Mouse (Mus musculus): ENCODE measurements around the gene Tmem190.
"Not testable (repeated sequence)": the region's sequence is repeated elsewhere in the genome, so short reads cannot be mapped to it uniquely, and the experiment has no call there.

Tmem190 gene

DNA sequence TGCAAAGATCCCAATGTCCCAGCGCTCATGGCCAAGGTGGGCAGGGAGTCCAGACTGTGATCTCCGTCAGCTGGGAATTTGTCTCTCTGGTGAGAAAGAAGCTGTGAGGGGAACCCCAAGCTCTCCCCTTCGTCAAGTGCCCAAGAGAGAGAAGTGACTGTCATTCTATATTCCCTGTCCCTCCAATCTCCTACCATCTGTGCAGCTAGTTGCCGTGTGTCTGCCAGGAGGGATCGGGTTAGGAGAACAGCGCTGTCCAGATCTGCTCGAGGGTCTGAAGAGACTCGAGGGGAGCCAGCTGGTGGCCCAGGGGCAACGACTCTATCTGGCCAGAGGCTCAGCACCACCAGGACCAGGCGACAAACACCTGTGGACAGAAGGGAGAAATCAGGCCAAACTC lies 6.6 kb upstream of the Tmem190 start:
- no peak for DNase-seq (ENCODE audit: low read depth, low spot score)

DNA sequence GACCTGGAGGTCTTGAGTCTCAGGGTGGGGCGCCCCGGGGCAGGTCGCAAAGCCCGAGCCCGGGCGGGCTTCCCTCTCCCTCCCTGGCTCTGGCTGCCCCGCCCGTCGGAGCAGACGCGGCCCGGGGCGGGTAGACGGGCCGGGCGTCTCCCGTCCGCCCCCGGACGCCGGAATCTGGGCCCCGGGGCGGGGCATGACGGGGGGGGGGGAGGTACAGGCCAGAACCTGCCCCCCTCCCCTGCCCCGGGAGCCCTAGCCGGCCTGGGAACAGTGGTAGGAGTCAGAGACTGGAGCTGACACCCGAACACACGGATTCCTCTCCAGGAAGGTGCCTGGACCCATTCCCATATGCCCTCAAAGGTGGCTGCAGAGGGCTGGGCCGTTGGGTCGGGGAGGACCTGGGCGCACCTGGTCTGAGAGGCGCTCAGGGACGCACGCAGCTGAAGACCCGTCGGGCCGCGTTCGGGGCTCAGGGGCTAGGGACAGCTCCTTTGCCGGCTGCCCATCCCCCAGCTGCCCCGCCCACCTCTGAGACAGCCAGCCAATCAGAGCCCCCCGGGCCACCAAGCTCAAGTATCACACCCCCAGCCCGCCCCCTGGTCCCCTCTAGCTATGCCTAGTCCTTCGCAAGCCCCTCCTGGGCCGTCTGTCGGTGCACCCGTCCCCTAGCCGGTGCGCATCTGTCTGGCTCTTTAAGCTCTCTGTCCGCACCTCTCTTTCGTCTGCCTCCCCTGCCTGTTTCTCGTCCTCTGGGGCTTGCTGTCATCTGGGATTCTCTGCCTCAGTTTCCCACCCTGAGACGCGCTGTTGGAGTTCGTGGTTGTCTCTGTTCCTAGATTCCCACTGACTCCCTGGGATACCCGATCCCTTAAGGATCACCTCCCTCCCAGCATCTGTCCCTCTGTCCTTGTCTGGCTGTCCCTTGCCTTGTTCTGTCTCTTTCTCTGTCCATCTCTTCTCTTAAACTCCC lies 5.6 kb upstream of the Tmem190 start:
- no peak for DNase-seq (ENCODE audit: low read depth, low spot score)

- no peak for DNase-seq (ENCODE audit: low read depth, low spot score)
These were observed 4.7 kb upstream of the Tmem190 start for GRCm38 (mm10) chr7:4777851-4778637.

DNA sequence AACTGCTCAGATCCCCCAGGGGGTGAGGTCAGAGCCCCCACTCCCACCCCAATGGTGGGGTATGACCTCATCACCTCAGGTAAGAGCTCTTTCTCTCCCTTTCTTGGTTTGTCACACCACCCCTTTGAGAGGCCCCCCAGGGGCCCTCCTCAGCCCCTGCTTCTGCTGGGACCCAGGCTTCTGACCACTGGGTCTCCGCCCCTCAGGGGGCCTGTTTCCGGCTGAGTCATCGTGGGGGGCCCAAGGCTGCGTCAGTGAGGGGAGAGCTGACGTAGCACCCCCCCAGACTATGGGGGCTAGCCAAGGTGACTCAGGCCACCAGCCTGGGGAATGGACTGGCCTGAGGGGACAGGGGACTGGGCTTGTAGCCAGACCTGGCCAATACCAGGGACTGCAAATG lies 2.8 kb upstream of the Tmem190 start:
- no peak for DNase-seq (ENCODE audit: low read depth, low spot score)

GRCm38 (mm10) chr7:4782130-4782529 lies 607 bp upstream of the Tmem190 start:
- DNase-seq (ENCODE audit: low read depth, low spot score) = no peak

DNA sequence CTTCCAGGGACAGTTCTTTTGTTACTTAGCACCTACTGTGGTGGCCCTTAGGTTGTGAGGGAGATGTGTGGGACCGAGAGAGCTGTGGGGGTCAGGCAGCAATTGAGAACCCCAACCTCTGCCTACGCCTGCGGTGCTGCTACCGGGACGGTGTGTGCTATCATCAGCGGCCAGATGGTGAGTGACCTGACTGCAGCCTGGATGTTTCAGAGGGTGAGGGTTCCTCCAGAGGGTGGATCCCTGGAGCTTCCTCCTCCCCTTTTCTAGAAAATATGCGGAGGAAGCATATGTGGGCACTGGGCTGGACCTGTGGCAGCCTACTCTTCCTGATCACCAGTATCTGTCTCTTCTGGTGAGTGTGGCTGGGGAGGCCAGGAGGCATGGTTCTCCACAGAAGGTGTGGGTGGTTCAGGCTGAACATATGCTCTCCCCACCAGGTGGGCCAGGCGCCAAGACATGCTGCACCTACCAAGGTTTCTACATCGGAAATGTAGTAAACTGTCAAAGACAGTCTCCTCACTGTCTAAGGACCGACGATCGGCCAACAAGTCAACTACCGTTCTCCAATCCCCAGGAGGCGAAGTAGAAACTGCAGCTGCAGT lies 1.0 kb downstream of the Tmem190 start:
- DNase-seq (ENCODE audit: low read depth, low spot score) = no peak

DNA sequence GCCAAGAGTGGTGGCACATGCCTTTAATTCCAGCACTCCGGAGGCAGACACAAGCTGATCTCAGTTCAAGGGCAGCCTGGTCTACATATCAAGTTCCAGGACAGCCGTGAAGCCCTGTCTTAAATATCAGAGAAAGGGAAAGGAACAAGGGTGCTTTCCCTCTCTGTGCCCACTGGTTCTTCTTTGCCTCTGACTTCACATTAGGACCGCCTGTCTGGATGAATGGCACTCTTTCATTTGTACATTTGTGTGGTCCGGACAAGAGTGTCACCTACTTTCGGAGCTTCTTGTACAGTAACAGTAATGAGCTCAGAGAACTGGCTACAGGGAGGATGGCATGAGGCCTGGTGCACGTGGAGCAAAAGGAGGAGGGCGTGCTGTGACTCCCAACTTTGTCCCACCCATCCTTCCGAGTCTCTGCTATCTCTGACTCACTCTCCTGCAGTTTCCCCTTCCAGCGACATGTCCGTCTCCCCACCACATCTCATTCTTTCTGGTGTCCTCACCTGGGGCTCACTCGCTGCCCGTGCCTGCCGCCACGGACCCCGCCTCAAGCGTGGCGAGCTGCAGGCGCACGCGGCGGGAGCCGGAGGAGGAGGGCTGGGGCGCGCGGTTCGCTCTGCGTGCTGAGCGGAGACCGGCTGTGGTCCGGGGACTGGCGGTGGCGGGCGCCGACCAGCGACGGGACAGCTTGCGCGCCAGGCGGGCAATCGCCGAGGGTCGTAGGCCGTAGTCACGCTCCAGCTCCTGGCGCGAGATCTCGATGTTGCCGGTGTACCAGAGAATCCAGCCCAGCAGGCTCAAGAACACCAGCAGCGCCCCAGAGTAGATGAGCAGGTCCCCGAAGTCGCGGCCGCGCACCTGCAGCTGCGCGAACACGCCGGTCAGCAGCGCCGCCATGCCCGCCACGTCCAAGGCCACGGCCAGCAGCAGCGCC lies 6.0 kb downstream of the Tmem190 start:
- DNase-seq (ENCODE audit: low read depth, low spot score) = no peak

DNA sequence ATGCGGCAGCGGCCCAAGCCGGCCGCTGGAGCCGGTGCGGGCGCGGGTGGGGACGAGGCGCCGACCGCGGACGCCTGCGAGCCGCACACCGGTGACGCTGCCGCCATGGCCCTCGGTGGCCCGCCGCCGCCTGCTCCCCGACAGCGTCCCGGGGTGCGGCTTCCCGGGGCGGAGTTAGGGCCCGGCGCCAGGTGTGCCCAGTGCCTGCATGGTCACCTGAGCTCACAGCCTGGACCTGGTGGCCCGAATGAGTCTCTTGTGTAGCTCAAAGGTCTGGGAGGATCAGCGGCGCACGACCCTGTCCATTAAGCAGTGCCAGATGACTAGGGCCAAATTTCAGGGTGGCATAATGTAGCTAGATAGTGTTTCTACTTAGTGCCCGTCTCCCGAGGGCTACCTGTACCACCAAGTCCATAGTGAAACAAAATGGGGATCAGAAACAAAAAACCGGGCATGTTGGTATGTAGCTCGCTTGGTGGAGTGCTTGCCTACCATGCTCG lies 6.7 kb downstream of the Tmem190 start, which contains the start of gene Tmem238:
Gene Tmem238 (minus strand): TSS at position 221 of the 500 bp plus-strand sequence.
- no peak for DNase-seq (ENCODE audit: low read depth, low spot score)

- peak; percentile 95 for DNase-seq (ENCODE audit: low read depth, low spot score)
These were observed 9.8 kb downstream of the Tmem190 start, which contains the start of gene Rpl28 for GRCm38 (mm10) chr7:4792278-4793212. TSS of gene Rpl28 (plus strand) at chr7:4792874.

DNA sequence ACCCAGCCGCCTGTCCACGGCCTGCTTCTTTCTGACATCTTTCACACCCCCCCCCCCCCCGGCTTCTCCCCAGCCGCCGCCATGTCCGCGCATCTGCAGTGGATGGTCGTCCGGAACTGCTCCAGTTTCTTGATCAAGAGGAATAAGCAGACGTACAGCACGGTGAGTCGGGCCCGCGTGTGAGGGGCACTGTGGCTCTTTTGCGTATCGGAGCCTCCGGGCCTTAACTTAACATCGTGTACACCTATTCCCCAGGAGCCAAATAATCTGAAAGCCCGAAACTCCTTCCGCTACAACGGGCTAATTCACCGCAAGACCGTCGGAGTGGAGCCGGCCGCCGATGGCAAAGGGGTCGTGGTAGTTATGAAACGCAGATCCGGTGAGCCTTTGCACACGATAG lies 10.5 kb downstream of the Tmem190 start:
- not testable (repeated sequence) for DNase-seq (ENCODE audit: low read depth, low spot score)

DNA sequence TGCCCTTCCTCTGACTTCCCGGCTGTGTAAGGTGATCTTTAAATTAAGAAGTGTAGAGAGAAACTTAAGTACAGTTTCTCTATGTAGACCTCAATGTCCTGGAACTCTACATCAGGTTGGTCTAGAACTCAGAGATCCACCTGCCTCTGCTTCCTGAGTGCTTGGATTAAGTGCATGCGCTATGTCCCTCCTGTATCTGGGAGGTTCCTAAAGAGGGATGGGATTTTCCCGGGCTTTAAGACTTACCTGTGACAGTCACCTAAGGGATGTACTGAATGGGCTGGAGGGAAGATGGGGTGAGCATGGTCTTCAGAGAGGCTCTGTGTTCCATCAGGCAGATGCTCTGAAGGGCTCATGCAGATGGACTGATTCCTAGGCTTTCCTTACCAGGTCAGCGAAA lies 10.9 kb downstream of the Tmem190 start:
- no peak for DNase-seq (ENCODE audit: low read depth, low spot score)

- DNase-seq (ENCODE audit: low read depth, low spot score) = no peak
These were observed 12.0 kb downstream of the Tmem190 start for GRCm38 (mm10) chr7:4794631-4795168.

- DNase-seq (ENCODE audit: low read depth, low spot score) = no peak
These were observed 13.2 kb downstream of the Tmem190 start for GRCm38 (mm10) chr7:4795767-4796433.

GRCm38 (mm10) chr7:4802247-4802646 lies 19.5 kb downstream of the Tmem190 start:
- DNase-seq (ENCODE audit: low read depth, low spot score) = no peak

- no peak for DNase-seq (ENCODE audit: low read depth, low spot score)
These were observed 24.0 kb downstream of the Tmem190 start for GRCm38 (mm10) chr7:4806716-4807115.

DNA sequence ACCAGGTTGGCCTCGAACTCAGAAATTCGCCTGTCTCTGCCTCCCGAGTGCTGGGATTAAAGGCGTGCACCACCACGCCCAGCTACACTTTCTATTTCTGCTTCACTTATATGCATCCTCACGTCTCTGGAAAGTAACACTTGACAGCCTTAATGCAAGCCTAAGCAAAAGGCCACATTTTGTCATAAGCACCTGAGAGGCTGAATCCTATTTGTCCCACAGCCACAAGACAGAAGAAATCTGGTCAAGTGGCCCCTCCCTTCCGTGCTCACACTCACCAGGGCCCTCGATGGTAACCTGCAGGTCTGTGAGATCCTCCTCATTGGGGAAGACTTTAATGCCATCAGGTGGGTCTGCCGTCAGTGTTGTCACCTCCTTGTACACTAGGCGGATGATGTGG lies 28.4 kb downstream of the Tmem190 start:
- DNase-seq (ENCODE audit: low read depth, low spot score) = not testable (repeated sequence)

DNA sequence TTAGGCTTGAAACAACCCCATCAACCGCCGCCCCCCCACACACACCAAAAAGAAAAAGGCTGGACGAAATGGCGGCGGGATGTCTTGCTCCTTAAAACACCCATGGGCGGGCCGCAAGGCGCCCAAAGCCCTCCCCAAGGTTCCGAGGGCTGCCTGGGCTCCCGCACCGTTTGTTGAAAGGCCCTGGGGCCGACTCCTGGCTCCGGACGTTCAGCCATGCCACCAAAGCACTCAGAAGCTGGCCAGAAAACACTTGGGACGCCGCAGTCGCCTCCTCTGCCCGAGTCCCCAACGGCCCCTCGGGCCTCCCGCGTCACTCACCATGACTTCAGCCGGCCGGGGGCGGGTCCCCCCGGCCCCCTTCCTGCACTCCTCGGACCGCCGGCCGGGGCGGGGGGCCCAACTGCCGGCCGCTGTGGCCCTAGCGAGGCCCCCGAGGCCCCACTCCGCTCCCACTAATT lies 29.1 kb downstream of the Tmem190 start:
- DNase-seq (ENCODE audit: low read depth, low spot score) = no peak

GRCm38 (mm10) chr7:4812303-4813104 lies 29.8 kb downstream of the Tmem190 start, which contains the start of gene Ube2s:
TSS of gene Ube2s (minus strand) at chr7:4812590.
- DNase-seq (ENCODE audit: low read depth, low spot score) = peak; percentile 99

Data from brain, embryonic 18.5 days (tissue).